Mouse (Mus musculus) mesoderm, embryonic 11.5 days (tissue): ENCODE results near the gene Pde6g.
"Not testable (repeated sequence)": the region's sequence is repeated elsewhere in the genome, so short reads cannot be mapped to it uniquely, and the experiment has no call there.

Experiments used
- DNase-seq: peaks from one replicate; pipeline ENCODE4 v3.0.0-alpha.2; 2012; ENCODE audit warnings: low read depth, low spot score

Pde6g gene

DNA sequence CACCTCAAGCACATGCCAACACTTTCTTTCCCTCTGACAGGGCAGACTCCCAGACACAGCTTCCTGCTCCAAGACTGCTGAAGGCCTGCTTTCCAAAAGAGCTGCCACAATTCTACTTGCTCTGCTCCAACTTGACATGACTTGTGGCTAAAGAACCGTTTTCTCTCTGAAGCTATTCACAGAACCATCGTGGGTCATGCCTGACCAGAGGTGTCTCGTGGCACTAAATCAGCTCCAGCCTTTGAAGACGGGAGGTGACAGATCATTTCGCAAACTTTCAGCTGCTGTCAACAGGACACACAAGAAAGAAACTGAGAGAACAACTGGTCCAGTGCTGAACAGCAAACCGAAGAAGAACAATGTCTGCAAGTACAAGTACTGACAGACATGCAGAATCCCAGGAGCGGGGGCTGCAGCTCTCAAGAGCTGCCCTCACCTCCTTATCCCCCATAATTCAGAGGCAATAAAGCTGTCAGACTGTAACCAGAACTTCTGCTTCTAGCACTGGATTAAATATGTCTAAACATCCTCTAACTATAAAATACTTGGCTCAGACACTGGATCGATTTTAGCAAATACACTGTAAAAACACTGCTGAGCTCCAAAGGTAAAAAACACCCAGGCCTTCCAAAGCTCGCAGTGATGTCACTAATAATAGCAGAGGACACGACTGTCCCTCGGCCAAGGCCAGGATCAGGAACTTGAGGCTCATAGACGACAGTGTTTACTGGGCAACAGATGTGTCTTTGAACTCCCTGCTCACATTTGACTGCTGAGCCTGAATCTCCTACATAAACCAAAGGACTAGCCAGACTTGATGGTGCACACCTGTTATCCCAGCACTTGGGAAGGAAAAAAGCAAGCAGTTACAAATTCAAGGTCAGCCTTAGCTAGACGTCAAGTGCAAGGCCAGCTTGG is 30.4 kb downstream of the Pde6g start:
- peak; percentile 39 for DNase-seq

DNA sequence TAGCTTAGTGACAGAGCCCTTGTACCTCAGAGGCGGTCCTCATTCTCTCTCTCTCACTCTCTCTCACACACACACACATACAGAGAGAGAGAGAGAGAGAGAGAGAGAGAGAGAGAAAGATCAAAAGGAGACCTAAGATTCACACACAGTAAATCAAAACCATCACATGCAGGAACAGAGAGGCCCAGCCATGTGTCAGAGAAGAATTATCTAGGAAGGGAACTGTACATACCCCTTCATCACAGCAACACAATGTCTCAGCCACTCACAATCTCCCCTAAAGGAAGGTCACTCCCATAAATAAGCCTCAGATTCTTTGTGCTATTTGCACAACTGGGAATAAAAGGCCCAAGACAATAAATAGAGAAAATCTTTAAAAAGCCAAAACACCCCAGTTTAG is 34.7 kb downstream of the Pde6g start:
- no peak for DNase-seq

- DNase-seq = no peak
Measured at GRCm38 (mm10) chr11:120417852-120418251, 35.4 kb downstream of the Pde6g start.

- not testable (repeated sequence) for DNase-seq
Measured at GRCm38 (mm10) chr11:120413621-120414020, 39.7 kb downstream of the Pde6g start.

GRCm38 (mm10) chr11:120406445-120406844 is 46.9 kb downstream of the Pde6g start:
- no peak for DNase-seq

- no peak for DNase-seq
Measured at GRCm38 (mm10) chr11:120405867-120406266, 47.4 kb downstream of the Pde6g start.

GRCm38 (mm10) chr11:120404814-120405213 is 48.5 kb downstream of the Pde6g start:
- DNase-seq = no peak

DNA sequence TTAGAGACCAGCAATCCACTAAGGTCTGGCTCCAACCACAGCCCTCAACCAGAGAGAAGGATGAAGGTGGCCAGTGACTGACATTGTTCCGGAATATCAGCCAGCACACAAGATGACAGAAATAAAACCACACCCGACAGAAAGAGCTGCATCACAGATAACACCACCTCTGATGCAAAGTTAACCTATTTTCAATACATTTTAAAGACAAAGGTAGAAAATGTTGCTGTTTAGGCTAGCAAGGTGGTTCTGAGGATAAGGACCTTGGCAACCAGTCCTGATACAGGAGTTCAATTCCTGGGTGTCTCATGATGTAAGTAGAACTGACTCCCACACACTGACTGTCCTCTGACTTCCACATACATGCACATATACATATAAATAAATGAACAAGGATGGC is 54.0 kb downstream of the Pde6g start:
- DNase-seq = no peak
